Mouse (Mus musculus): ENCODE measurements around the gene Gm20388. TPM values are rescaled to one million over a fixed set of nuclear protein-coding genes. Genes with fewer than 3 reads are reported as not detected.
"Not testable (repeated sequence)": the region's sequence is repeated elsewhere in the genome, so short reads cannot be mapped to it uniquely, and the experiment has no call there.

The Gm20388 gene
- total RNA-seq, 2 experiments from 2014 or later: 10.7 TPM; not detected in 1

GRCm38 (mm10) chr8:123066101-123066683 is 3155.6 kb downstream of the Gm20388 start:
- DNase-seq (ENCODE audit: low spot score in 2 of 2): no peak

GRCm38 (mm10) chr8:123071176-123071575 is 3160.5 kb downstream of the Gm20388 start:
- DNase-seq (ENCODE audit: low spot score in 2 of 2): no peak

GRCm38 (mm10) chr8:123077213-123077612 is 3166.6 kb downstream of the Gm20388 start:
- no peak for DNase-seq (ENCODE audit: low spot score in 2 of 2)

GRCm38 (mm10) chr8:123082993-123083392 is 3172.4 kb downstream of the Gm20388 start:
- DNase-seq (ENCODE audit: low spot score in 2 of 2): no peak

- peak in 1 of 2 experiments; percentile 66 for DNase-seq (ENCODE audit: low spot score in 2 of 2)
Measured at GRCm38 (mm10) chr8:123083610-123084009, 3173.0 kb downstream of the Gm20388 start.

GRCm38 (mm10) chr8:123087289-123087688 is 3176.6 kb downstream of the Gm20388 start:
- no peak for DNase-seq (ENCODE audit: low spot score in 2 of 2)

- DNase-seq (ENCODE audit: low spot score in 2 of 2): no peak
Measured at GRCm38 (mm10) chr8:123097216-123097615, 3186.6 kb downstream of the Gm20388 start.

- DNase-seq (ENCODE audit: low spot score in 2 of 2): no peak
Measured at GRCm38 (mm10) chr8:123097786-123098584, 3187.3 kb downstream of the Gm20388 start.

GRCm38 (mm10) chr8:123100288-123100687 is 3189.6 kb downstream of the Gm20388 start:
- no peak for DNase-seq (ENCODE audit: low spot score in 2 of 2)

- DNase-seq (ENCODE audit: low spot score in 2 of 2): no peak
Measured at GRCm38 (mm10) chr8:123101244-123101643, 3190.6 kb downstream of the Gm20388 start.

- peak; percentile 96 to 99 for DNase-seq (ENCODE audit: low spot score in 2 of 2)
Measured at GRCm38 (mm10) chr8:123101735-123102685, 3191.4 kb downstream of the Gm20388 start, which contains the start of gene Rpl13. Gene Rpl13, plus strand, starts transcription at chr8:123102350.

GRCm38 (mm10) chr8:123102855-123103254 is 3192.2 kb downstream of the Gm20388 start:
- not testable (repeated sequence) for DNase-seq (ENCODE audit: low spot score in 2 of 2)

- DNase-seq (ENCODE audit: low spot score in 2 of 2): no peak
Measured at GRCm38 (mm10) chr8:123103285-123103684, 3192.6 kb downstream of the Gm20388 start.

GRCm38 (mm10) chr8:123104046-123104767 is 3193.6 kb downstream of the Gm20388 start:
- no peak for DNase-seq (ENCODE audit: low spot score in 2 of 2)

GRCm38 (mm10) chr8:123105553-123106326 is 3195.1 kb downstream of the Gm20388 start:
- DNase-seq (ENCODE audit: low spot score in 2 of 2): no peak

GRCm38 (mm10) chr8:123106531-123106930 is 3195.9 kb downstream of the Gm20388 start:
- DNase-seq (ENCODE audit: low spot score in 2 of 2): no peak

GRCm38 (mm10) chr8:123108010-123108409 is 3197.4 kb downstream of the Gm20388 start:
- no peak for DNase-seq (ENCODE audit: low spot score in 2 of 2)

- DNase-seq (ENCODE audit: low spot score in 2 of 2): no peak
Measured at GRCm38 (mm10) chr8:123108953-123109352, 3198.3 kb downstream of the Gm20388 start.

GRCm38 (mm10) chr8:123110649-123111048 is 3200.0 kb downstream of the Gm20388 start:
- no peak for DNase-seq (ENCODE audit: low spot score in 2 of 2)

GRCm38 (mm10) chr8:123112892-123113291 is 3202.3 kb downstream of the Gm20388 start:
- no peak for DNase-seq (ENCODE audit: low spot score in 2 of 2)

Measured in layer of hippocampus, adult 18-20 months (tissue).